Mouse (Mus musculus): ENCODE data around the gene Aagab. TPM values are rescaled to one million over a fixed set of nuclear protein-coding genes. Genes with fewer than 3 reads are reported as not detected.

Aagab gene
- total and polyA plus RNA-seq, 3 experiments, result 16.1 to 27.4 TPM; not detected in 1

- no peaks in the 10 kb centered on the region for H3K79me2 ChIP-seq (ENCODE audit: control insufficient read depth, insufficient read depth, low read length, poor library complexity)
- H3K4me1 ChIP-seq (ENCODE audit: control insufficient read depth in 1 of 2, insufficient read depth in 2 of 2, low read length in 2 of 2), result peaks cover 12 to 20% of the 10 kb centered on the region in 2 experiments; a peak in 3 of 4 replicates
- peaks cover 0 to 13% of the 10 kb centered on the region in 2 experiments; a peak in 2 of 4 replicates for H3K36me3 ChIP-seq (ENCODE audit: control insufficient read depth in 1 of 2, insufficient read depth in 2 of 2, low read length in 2 of 2)
- no peaks in the 10 kb centered on the region for H3K27me3 ChIP-seq (ENCODE audit: control insufficient read depth in 1 of 2, insufficient read depth in 2 of 2, low read length in 2 of 2)
- H3K9me3 ChIP-seq (replicated peaks; ENCODE audit: insufficient read depth, low read length), result no peaks in the 10 kb centered on the region
- H3K27ac ChIP-seq (ENCODE audit: control insufficient read depth, low read depth, low read length), result no peak overlapping the region
- H3K9ac ChIP-seq (ENCODE audit: control insufficient read depth, low read depth, low read length, poor library complexity, severe bottlenecking), result no peak overlapping the region
- no peak for DNase-seq (ENCODE audit: low read depth, low spot score)
- TF ChIP-seq BHLHE40 (IDR thresholded peaks at IDR 0.05; ENCODE audit: borderline replicate concordance, low read depth, low read length), result no peak
- no peak for TF ChIP-seq JUND (IDR thresholded peaks at IDR 0.05; ENCODE audit: low read depth, low read length)
- TF ChIP-seq MAFK (IDR thresholded peaks at IDR 0.05; ENCODE audit: borderline replicate concordance, low read depth, low read length), result no peak
- TF ChIP-seq TBP (IDR thresholded peaks at IDR 0.05; ENCODE audit: low read depth, low read length), result no peak
- no peak for TF ChIP-seq TAL1 (IDR thresholded peaks at IDR 0.05; ENCODE audit: low read length)
- no peak for TF ChIP-seq TCF12 (IDR thresholded peaks at IDR 0.05; ENCODE audit: low read depth, low read length)
- no peak for TF ChIP-seq MYC (IDR thresholded peaks at IDR 0.05; ENCODE audit: low read depth, low read length)
- TF ChIP-seq NRF1 (IDR thresholded peaks at IDR 0.05; ENCODE audit: insufficient read depth, low read depth, low read length, poor library complexity, severe bottlenecking), result no peak
- no peak for TF ChIP-seq ZMIZ1 (IDR thresholded peaks at IDR 0.05; ENCODE audit: low read depth, low read length)
- no peak for TF ChIP-seq NELFE (IDR thresholded peaks at IDR 0.05; ENCODE audit: low read depth, low read length)
- no peak for TF ChIP-seq ZNF384 (IDR thresholded peaks at IDR 0.05; ENCODE audit: low read depth, low read length)
- no peak overlapping the region for H3K4me3 ChIP-seq (ENCODE audit: control insufficient read depth in 1 of 2, insufficient read depth in 1 of 2, low read depth in 2 of 2, low read length in 2 of 2)
Observed at GRCm38 (mm10) chr9:63660691-63661090, 58.2 kb downstream of the Aagab start.

- no peak for DNase-seq (ENCODE audit: low read depth, low spot score)
- Histone ChIP-seq H3K36me3 (ENCODE audit: control insufficient read depth in 1 of 2, insufficient read depth in 2 of 2, low read length in 2 of 2) (peaks cover 0 to 13% of the 10 kb centered on the region in 2 experiments; a peak in 2 of 4 replicates), H3K4me3 (ENCODE audit: control insufficient read depth in 1 of 2, insufficient read depth in 1 of 2, low read depth in 2 of 2, low read length in 2 of 2) (no peak overlapping the region), H3K4me1 (ENCODE audit: control insufficient read depth in 1 of 2, insufficient read depth in 2 of 2, low read length in 2 of 2) (peaks cover 12 to 20% of the 10 kb centered on the region in 2 experiments; a peak in 3 of 4 replicates), H3K79me2 (ENCODE audit: control insufficient read depth, insufficient read depth, low read length, poor library complexity) (no peaks in the 10 kb centered on the region), H3K9me3 (replicated peaks; ENCODE audit: insufficient read depth, low read length) (no peaks in the 10 kb centered on the region), H3K9ac (ENCODE audit: control insufficient read depth, low read depth, low read length, poor library complexity, severe bottlenecking) (no peak overlapping the region), H3K27me3 (ENCODE audit: control insufficient read depth in 1 of 2, insufficient read depth in 2 of 2, low read length in 2 of 2) (no peaks in the 10 kb centered on the region), H3K27ac (ENCODE audit: control insufficient read depth, low read depth, low read length) (no peak overlapping the region)
- TF ChIP-seq NELFE (IDR thresholded peaks at IDR 0.05; ENCODE audit: low read depth, low read length), result no peak
- TF ChIP-seq MYC (IDR thresholded peaks at IDR 0.05; ENCODE audit: low read depth, low read length), result no peak
- no peak for TF ChIP-seq TCF12 (IDR thresholded peaks at IDR 0.05; ENCODE audit: low read depth, low read length)
- no peak; the same call in 1 of the 2 replicates for TF ChIP-seq USF1 (IDR thresholded peaks at IDR 0.05; ENCODE audit: low read depth, low read length)
- no peak for TF ChIP-seq ZC3H11A (IDR thresholded peaks at IDR 0.05; ENCODE audit: low read depth, low read length)
- TF ChIP-seq BHLHE40 (IDR thresholded peaks at IDR 0.05; ENCODE audit: borderline replicate concordance, low read depth, low read length), result no peak
- TF ChIP-seq ETS1 (IDR thresholded peaks at IDR 0.05; ENCODE audit: low read depth, low read length), result no peak
- TF ChIP-seq ZMIZ1 (IDR thresholded peaks at IDR 0.05; ENCODE audit: low read depth, low read length), result no peak
- TF ChIP-seq E2F4 (IDR thresholded peaks at IDR 0.05; ENCODE audit: borderline replicate concordance, low read depth, low read length), result no peak
- TF ChIP-seq RCOR1 (IDR thresholded peaks at IDR 0.05; ENCODE audit: low read depth, low read length), result no peak
- TF ChIP-seq POLR2AphosphoS2 (IDR thresholded peaks at IDR 0.05; ENCODE audit: low read length), result no peak
- TF ChIP-seq NRF1 (IDR thresholded peaks at IDR 0.05; ENCODE audit: insufficient read depth, low read depth, low read length, poor library complexity, severe bottlenecking), result no peak
- no peak for TF ChIP-seq SIN3A (IDR thresholded peaks at IDR 0.05; ENCODE audit: low read length)
- TF ChIP-seq TBP (IDR thresholded peaks at IDR 0.05; ENCODE audit: low read depth, low read length), result no peak
- TF ChIP-seq CTCF (IDR thresholded peaks at IDR 0.05 in 2 of 3, conservative IDR thresholded peaks at IDR 0.05 in 1 of 3; ENCODE audit: control insufficient read depth in 1 of 3, insufficient read depth in 1 of 3, low read depth in 2 of 3, low read length in 3 of 3, poor library complexity in 1 of 3, severe bottlenecking in 1 of 3), result no peak
- TF ChIP-seq CHD1 (IDR thresholded peaks at IDR 0.05; ENCODE audit: low read depth, low read length), result no peak
- no peak for TF ChIP-seq ZKSCAN1 (IDR thresholded peaks at IDR 0.05; ENCODE audit: low read depth, low read length)
- TF ChIP-seq CHD2 (IDR thresholded peaks at IDR 0.05; ENCODE audit: low read length), result no peak
Observed at GRCm38 (mm10) chr9:63662759-63663158, 60.3 kb downstream of the Aagab start.
